Mouse (Mus musculus): ENCODE measurements at regions not wholly inside any gene's neighbourhood (a gene's known extent, or its start where the extent isn't known, plus 50 kb on each side); places are given as distances from the start of the nearest gene placed in this dataset.

- TF ChIP-seq FLI1 (IDR thresholded peaks at IDR 0.05; ENCODE audit: low read length), result no peak
- no peak for TF ChIP-seq GATA1 (IDR thresholded peaks at IDR 0.05; ENCODE audit: borderline replicate concordance, low read length)
These were observed 105.0 kb upstream of the Avpr1a start for GRCm38 (mm10) chr10:122343291-122343690.

Measured in megakaryocyte, embryonic 14.5 days (primary cell).